Mouse (Mus musculus): ENCODE data around the gene Sox6.
"Not testable (repeated sequence)": the region's sequence is repeated elsewhere in the genome, so short reads cannot be mapped to it uniquely, and the experiment has no call there.

Sox6 gene

DNA sequence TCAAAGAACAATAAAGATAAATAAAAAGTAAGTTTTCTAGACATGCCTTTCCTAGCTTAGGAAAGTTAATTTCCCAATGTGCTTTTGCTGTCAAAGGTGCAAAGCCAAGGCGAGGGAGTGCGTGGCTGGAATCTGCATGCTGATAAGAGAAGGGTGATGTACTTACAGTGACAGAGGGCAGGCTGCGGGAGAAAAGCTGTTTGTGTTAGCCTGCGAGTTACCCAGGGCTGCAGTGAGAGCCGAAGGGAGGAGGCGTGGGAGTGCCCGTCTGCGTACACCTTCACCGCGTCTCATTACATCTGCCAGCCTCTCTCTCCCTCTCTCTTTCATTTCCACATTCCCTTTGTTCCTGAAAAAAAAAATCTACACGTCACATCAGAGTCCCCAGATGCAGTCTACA, at the start of gene Sox6:
Sox6 (minus strand) TSS at position 286 of the 400 bp plus-strand sequence.
- DNase-seq, result peak in 1 of 2 experiments; percentile 15

DNA sequence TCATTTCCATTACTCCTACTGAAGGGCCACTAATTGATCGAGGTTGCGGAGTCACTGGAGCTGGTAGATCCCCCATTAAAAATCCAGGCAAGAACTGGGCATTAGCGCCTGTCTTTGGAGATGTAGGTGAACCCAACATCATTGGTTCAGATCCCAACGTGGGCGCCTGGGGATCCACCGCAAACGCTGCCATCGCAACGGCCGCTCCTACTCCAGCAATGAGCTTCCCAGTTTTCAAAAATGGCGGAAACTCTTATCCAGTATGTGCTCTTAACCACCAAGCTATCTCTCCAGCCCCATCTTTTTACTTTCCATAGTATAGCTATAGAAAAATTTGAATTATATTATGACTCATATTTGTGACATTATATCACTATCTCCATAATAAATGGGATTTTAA, 45.8 kb upstream of the Sox6 start, which contains the start of gene Gm4353:
Gm4353 (minus strand) TSS at position 270 of the 400 bp plus-strand sequence.
- not testable (repeated sequence) for DNase-seq

DNA sequence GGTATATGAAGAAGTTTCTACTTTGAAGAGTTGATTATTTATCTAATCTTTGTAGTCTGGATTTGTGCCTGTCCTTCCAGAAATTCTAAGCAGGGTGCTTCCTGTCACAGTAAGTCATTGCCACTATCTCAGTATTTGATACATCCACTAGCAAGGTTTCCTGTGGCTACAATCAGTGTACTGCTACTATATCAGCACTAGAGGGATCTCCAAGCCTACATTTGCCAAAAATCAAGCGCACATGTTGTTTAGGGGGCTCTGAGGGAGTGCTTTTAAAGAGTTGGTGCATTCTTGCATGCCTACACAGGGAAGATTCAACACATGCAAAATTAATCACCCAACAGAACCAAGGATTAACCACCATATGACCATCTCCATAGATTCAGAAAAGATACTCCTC, 22.1 kb upstream of the Sox6 start:
- DNase-seq, result no peak

DNA sequence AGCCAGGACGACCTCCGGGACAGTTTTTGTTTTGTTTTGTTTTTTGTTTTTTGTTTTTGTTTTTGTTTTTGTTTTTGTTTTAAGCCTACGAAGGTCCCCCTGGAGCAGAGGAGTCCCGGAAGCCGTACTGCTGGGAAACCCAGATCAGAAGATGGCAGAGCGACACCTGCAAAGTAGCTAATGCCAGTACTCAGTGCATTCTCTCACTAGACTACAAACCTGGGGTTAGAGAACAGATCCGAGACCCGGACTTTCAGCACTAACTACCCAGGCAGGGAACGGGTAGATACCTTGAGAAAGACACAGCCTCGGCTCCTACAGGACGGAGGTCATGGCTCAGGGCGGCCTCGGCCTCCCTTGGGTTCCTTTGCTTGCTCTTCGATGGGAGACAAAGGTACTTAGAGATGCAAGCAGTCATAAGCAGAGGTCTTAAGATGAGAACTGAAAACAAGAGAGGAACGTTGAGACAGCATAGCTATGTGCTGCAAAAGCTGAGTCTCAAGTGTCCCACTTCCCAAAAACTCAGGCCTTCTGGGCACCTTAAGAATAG, 1.9 kb upstream of the Sox6 start:
- no peak for DNase-seq

DNA sequence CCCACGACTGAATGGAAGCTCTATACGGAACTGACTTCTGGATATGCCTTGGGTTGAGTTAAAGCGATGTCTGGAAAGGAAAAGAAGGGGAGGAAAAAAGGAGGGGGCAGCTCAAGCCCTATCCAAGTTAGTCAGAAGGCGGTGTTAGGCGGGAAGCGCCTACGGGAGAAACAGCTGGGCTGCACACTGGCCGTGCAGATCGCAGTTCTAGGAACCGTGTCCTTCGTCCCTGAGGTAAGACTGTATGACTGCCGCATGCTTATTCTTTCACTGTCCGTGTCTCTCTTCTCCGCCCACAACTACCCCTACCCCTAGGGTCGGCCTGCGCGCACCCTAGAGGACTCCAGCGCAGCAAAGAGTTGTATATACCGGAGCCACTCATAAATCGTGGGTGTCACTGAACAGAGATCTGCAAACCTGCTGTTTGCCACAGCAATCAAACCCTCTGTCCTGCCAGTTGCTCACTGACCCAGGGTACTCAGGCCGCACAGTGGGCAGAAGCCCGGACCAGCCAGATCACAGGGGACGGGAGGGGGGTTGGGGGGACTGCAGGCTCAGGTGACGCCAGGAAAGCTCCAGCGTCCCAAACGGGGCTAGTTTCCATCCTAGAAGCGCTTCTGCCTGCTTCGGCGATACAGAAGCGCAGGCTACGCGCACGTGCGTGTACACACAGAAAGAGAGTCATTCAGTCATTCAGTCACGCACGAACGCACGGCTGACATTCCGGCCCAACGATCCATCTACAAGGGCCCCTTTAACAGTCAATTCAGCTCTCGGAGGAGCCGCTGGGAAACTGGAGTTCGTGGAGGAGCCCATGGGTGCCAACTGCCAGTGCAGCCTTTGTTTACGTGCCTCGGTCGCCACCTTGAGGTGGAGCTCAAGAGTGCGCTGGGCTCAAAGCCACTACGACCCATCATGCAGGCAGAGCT, 1.2 kb upstream of the Sox6 start:
- peak; percentile 78 to 86 for DNase-seq

DNA sequence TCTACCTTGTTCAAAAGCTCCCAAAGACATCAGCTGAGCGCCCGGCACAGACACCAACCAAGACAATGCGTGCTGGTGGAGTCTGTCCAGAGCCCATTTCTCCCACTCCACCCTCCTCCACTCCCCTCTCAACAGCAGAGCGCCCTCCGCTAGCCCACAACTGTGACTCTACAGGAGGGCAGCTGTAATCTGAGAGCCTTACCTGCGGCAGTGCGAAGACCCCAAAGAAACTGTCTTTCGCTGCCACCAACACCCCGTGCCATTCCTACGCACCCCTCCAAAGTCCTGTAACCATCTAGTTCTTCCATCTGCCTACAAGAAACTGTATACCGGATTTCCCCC, 571 bp upstream of the Sox6 start, which contains the start of gene 1110004F10Rik:
1110004F10Rik (plus strand) TSS at position 202 of the 342 bp plus-strand sequence.
- peak in 1 of 2 experiments; percentile 8 for DNase-seq

DNA sequence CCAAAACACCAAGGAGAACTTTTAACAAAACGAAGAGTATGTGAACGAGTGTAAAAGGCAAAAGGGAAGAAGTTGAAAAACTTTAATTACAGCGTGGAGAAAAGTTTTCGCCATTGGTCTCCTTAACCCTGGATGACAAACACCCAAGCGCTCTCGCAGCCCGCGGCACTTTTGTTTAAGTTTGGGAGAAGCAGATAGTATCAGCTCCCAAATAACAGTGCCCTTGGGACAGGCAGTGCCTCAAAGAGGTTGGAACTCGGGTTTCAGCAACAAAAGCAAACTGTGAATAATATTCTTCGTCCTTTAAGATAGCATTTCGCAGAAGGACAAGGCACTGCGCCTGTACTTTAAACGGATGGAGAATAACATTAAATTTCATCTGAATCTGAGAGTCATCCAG, 572 bp downstream of the Sox6 start:
- DNase-seq, result no peak

DNA sequence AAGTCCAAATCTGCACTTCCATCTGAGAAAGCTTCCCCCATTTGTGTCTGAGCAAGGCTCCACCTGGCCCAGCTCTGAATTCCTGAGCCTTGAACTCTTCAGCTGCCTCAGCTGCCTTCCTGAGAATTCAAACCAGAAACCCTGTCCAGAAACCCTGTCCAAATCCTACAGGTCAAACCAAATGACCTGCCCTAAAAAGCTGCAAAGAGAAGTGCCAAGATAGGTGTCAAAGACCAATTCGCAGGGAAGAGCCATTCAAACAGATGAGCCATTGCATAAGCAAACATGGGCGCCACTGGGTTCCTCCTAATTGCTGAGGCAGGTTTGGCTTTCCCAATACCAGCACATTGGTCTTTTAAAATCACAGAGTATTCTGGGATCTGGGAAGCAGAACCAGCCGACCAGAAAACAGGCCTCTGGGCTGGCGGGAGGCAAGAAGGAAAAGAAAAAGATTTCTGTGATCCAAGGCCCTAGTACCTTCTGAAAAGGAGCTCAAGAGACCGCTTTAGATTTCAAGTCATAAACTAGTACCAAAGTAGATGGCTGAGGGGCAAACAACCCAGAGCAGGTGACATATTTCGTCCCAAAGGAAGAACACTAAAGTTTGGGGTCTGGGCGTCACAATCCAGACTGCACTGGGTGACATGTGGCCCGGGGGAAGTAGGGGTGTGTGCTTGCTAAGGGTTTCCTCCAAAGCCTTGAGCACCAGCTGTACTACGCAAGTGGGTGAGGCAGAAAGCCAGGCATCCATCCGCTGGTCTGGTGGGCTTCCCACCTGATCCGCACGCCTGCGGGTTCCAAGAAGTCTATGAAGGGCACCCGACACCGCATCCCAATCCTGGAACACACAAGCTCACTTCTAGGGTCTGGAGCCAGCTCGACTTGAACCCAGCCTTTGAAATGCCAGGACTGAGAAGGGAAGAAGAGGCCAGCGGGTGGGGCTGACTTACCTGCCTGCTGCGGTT, 1.7 kb downstream of the Sox6 start:
- no peak for DNase-seq

DNA sequence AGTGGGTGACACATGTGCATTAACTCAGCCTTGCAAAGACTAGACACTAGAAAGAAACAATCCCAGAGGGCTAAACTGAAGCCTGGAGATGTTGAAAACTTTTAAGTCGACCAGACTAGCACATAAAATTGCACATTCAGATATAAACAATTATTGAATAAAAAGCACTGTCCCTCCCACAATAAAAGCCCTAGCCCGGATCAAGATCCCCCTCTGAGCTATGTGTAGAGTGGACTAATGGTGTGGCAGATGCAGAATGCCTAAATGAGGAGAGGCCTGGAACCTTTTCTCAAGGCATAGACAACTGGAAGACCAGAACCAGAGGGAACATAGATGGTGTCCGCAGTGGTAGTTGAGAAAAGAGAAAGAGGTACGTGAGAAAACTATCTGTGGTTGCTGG, 3.1 kb downstream of the Sox6 start:
- DNase-seq, result no peak

DNA sequence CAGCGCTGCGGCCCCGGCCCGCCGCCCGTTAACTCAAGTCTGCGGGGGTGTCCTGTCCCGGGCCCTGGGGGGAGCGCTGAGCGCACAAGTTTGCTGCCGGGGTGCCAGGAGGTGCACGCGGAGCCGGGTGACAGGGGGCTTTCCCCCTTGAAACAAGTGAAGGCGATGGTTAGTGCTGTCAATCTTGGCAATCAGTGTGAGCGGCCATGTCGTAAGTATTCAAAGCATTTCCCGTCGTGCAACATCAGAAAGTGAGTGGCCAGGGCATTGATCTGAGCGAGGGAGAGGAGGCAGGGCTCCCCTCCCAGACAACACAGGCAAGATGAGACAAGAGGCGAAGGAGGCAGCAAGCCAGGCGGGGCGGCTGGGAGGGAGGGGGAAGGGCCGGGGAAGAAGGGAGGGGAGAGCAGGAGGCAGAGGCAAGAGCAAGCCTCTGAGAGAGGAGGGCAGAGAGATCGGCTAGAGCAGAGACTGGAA, 4.3 kb downstream of the Sox6 start:
- DNase-seq, result peak; percentile 8 to 12

DNA sequence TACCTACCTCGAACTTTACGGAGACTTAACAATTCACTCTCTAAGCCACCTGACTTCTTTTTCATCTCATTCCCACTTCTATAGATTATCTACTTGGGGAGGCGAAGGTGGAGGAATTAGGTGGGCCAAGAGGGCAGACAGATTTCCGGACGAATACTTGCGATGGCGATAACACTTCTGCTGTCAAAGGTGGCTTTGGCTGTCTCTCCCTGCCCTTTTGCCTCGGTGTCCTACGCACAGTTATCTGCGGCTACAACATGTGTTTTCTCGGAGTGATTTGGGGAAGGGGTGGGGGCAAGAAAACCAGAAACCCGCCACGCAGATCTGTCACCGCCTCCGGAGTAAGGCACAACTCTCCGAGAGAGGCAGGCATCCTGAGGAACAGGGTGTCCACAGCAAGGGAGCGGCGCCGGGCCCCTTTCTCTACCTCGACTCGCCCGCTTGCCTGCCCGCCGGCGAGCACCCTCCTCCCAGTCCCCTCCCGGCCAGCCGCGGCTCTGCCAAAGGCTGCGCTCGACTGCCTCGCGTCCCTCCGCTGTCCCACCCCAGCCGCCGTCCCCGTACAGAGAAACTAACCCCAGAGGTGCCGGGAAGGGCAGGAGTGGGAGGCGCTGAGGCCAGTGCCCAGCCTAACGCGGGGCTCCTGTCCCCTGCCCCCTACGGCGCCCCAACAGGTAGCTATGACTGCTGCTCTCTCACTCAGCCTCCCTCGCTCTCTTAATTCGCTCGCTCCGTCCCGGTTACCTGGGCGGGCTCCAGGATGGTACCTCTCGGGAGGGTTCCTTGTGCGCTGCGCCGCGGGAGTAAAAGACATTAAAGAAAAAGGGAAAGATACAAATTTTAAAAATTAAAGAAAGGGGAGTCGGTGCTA, 5.0 kb downstream of the Sox6 start:
- DNase-seq, result peak; percentile 16 to 27

DNA sequence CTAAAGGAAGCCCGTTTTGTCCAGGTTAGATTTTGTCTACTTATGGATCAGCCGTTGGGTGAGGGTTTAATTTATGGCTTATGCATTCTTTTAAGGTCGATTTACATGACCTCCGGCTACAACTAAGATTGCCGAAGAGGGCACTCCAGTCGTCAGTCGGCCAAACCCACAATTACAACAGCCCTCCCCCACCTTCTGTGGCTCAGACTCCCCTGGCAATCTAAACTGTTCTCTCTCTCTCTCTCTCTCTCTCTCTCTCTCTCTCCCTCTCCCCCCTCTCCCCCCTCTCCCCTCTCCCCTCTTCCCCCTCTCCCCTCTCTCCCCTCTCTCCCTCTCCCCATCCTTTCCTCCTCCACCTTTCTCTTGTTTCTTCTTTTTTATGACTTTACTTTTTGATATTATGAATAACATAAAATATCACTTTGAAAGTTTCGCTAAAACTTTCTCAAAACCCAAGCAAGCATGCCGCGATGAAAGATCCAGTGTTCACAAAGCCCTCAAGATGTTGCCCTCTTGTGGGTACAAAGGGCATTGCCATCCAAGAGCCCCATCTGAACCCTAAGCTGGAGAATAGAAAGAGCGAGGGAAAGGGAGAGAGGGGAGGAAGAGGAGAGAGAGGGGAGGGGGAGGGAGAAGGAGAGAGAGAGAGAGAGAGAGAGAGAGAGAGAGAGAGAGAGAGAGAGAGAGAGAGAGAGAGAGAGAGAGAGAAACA, 5.8 kb downstream of the Sox6 start:
- DNase-seq, result peak; percentile 66 to 71

DNA sequence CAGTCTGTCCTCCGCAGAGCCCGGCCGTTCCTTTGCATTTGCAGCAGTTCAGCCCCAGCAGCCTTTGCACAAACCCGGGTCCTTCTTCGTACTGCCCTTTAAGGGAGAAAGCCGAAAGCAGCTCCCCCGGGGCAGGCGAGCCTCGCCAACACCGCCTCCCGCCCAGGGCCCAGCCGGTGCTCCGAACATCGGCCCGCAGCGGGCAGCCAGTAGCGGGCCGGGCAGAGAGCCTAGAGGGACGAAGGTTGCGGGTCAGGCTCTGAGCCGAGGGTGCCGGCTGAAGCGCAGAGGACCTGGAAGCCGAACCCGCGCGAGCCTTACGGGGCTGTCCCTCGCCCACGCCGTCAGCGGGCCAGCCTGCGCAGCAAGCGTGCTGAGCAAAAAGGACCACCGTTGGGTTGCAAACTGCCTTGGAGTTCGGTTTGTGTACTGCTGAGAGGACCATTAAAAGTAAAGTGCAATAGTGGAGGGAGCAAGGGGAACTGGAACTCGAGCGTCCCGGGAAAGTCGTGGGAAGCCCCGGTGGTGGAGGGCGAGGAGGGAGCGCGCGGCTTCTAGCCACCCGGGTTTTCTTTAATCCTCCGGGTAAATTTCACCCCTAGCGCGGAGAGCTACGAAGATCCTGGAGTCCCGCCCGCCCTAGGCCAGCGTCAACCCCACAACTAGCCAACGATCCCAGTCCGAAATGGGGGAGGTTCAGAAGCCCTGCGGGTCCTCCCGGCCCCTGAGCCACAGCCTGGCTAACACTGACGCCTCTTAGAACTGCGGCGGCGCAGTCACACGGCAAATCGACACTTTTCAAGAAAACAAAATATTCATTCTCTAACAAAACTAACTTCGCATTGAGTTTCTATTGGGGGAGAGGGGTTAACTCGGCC, 6.6 kb downstream of the Sox6 start:
- DNase-seq, result peak; percentile 28 to 42

DNA sequence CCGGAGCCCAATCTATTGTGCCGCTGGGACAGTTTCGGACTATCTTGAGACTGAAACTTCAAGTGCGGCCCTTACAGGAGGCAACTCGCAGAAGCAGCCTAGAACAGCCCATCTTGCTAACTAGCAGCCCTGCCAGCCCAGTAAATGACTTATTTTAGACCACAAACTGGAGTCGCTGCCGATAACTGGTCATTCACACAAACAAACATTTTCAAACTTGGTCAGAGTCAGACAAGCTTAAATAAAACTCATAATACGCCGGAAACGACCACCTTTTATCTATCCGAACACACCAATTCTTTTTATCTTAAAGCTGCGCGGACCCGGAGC, 7.2 kb downstream of the Sox6 start:
- no peak for DNase-seq

DNA sequence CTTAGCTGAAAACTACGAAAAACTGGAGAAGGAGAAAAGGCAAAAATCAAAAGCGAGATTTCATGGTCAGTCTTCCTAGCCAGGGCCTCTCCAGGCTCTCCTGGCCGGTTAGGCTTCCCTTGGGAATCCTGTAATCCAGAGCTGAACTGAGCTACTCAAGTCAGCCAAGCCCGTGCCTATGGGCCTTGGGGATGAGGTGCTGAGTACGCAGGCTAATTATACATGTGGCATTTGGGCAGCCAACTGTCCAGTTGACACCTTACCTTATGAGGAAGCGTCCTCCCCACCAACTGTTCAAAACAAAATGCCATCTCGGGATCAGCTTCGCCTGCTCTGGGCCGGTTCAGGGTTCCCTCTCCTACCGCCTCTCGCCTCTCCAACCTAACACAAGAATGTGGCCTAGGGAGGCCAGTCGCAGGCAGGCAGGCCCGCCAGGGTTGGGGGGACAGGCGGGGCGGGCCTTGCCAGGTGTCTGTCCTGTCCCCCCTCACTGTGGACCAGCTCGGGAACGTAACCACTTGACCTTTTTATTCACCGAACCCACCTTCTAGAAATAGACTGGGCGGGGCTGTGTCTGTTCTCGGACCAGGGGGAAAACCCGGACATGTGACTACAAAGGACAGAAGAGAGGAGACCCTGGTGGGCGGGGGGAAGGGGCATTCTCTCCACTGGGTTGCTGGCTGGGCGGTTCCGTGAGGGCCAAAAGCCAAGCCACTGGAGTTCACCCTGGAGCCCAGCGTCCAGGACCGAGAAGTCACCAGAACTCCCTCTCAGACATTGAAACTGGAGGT, 7.8 kb downstream of the Sox6 start:
- peak in 1 of 2 experiments; percentile 14 for DNase-seq

DNA sequence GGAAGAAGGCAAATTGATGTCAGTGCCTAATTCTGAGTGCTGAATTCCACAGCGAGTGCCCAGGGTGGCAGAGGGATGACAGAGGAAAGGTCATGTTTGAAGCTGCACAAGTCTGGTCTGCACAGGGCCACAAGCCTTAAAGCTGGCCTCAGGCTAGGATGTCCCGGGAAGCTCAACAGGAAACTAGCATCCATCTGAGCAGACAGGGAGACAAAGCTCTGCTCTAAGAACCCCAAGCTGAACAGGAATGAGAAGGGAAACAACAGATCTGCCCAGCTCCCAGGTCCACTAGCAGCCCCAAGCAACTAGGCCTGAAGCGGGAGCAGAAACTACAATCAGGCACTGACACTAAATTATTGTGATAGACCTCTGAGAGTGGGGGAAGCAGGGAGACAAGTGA, 8.6 kb downstream of the Sox6 start:
- no peak for DNase-seq

DNA sequence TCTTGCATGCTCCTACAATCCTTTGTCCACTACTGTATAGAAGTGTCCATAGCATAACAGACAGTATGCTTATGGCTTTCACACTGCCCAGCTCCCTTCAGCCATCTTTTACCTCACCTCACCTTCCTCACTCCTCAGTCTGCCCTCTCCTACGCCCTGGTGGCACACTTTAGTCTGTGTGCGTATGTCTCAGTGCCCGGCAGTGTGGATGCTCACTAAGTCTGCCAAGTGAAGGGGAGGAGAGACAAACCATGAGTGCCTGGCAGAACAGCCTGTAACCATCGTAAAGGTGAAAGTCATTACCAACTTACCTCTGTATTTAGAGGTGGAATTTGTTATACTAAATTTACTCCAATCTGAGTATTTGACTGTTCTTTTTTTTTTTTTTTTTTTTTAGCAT, 35.9 kb downstream of the Sox6 start:
- DNase-seq, result no peak

DNA sequence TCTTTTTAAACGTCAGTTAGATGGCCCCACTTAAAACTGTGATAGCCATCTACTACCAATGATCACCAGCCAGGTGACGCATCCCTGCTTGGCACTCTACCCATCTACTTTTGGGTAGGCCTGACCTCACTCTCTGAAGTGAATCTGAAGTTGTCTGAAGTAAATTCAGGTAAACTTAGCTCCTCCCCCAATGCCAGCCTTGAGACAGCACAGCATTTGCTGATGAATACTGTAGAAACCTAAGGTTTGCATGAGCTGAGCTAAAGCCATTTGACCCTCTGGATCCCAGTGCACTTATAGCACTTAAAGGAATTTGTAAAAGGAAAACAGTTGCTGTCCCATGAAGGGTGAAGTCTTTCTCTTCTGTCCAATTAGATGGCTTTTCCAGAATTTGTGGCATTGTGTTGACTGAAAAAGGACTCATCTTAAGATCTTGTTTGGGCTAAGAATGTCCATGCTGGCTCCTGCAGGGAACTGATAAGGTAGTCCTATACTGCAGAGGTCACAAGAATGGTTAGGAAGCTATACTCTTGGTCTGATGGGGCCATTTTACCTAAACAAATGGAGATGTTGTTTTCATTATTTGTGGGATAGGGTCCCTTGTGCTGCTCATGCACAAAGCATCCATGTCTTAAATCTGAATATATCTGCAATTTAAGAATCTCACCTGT, 50.4 kb downstream of the Sox6 start:
- no peak for DNase-seq

DNA sequence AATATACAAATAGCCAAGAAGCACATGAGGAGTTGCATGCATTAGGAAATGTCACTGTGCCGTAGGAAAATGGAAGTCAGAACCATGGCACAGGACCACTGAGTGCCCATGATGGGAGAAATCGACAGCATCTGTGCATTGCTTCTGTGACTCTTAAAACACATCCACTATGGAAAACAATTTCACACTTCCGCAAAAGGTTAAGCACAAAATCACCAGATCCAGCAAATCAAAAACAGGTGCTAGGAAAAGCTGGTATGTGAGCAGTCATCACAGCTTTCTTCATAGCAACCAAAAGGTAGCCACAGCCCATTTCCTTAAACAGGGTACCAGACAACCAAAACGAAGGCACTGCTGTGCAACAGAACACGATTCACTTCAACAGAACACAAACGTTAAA, 52.9 kb downstream of the Sox6 start:
- DNase-seq, result no peak

Measured in cerebellum, adult 18-20 months (tissue).